Mouse (Mus musculus) kidney, adult 2 months (tissue): Measurements from ENCODE around the gene Ubald2.

Experiments used
- CTCF ChIP-seq: fragments of 200-500 bp; conservative IDR thresholded peaks from 2 replicates; pipeline ENCODE4 v1.5.1; 2011; ENCODE audit warnings: low read depth, mild to moderate bottlenecking, control low read depth, low read length, moderate library complexity, mixed read lengths; ENCODE audit not compliant: insufficient read depth, insufficient read length
- POLR2A ChIP-seq: fragments of 200-500 bp; IDR thresholded peaks from one replicate; pipeline ENCODE4 v1.6.1; 2011; ENCODE audit warnings: low read depth, low read length, control low read depth

DNA sequence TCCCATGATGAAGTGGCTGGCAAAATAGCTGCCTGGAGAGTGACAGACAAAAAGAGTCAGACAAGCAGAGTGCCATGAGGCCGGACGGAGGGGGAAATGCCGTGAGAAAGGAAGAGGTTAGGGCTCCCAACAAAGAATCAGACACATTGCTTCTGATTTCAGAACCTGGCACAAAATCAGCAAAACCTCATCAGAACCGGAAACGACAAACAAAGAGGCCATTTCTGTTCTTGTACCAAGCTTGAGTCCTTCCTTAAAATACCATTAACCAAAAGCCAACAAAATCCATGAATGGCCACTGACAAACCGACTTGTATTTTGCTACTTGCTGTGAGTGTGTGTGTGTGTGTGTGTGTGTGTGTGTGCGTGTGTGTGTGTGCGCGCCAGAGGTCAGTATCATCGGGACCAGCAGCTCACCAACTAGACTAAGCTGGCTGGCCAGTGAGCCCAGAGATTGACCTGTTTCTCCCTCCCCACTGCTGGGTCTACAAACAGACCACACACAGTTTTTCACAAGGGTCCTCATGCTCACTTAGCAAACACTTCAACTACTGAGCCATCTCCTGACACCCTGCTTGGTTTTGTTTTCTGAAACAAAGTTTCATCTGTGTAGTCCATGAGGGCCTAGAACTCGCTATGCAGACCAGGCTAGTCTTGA lies 37.5 kb upstream of the Ubald2 start:
- no peak for TF ChIP-seq CTCF
- TF ChIP-seq POLR2A = no peak
